Mouse (Mus musculus): ENCODE measurements around the gene Lrrc4. TPM values are rescaled to one million over a fixed set of nuclear protein-coding genes. Genes with fewer than 3 reads are reported as not detected.

The Lrrc4 gene
- polyA plus RNA-seq, 1 experiment from 2014 or later: 0.16 TPM

DNA sequence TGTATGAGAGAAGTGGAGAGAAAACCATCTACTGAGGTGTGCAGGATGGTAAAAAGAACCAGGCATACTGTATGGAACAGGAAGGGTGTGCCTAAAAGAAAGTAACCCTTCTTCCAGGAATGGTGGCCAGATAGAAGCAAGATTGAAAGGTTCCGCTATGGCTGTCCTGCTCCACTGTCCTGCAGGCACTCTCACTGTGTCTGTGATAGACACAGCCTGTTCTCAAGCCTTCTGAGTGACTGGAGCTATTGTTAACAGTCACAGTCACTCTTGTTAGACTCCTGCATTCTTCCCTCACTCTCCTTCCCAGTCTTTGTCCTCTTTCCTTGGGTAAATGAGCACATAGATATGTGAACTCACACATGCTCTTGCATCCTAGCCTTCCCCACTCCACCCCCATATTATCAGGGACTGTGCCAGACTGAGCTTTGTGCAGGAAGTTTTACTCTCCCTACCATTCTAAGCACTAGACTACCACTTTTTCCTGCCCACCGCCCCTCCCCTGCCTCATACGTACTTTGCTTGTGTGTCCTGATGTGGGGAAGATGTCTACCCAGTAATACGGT is 48.4 kb downstream of the Lrrc4 start:
- Histone ChIP-seq H3K36me3 (no peaks in the 10 kb centered on the region), H3K27ac (no peak overlapping the region), H3K9me3 (replicated peaks) (no peaks in the 10 kb centered on the region), H3K4me1 (no peaks in the 10 kb centered on the region), H3K27me3 (ENCODE audit: low read depth, poor library complexity, severe bottlenecking) (no peaks in the 10 kb centered on the region), H3K4me3 (no peak overlapping the region)
- WGBS: 91% methylated on average over 4 of the region's 4 CpGs
- DNase-seq (ENCODE audit: low spot score): no peak

DNA sequence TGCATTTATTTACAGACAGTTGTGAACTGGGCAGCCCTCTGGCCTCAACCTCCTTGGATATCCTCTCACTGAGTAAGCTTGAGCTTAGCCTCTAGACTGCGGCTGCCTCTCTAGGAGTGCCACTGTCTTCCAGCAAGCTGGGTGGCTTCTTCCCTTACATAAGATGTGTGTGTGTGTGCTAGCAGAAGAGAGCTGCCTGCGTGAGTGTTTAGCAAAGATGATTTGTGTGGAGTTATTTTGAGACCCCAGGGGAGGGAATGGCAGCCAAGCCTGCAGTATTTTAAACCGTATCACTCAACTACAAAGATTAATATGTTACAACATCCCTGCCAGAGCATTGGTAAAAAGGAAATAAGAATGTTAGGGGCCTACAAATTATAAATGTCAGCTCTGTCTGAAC is 49.9 kb downstream of the Lrrc4 start:
- WGBS: 87% methylated on average over 3 of the region's 3 CpGs

DNA sequence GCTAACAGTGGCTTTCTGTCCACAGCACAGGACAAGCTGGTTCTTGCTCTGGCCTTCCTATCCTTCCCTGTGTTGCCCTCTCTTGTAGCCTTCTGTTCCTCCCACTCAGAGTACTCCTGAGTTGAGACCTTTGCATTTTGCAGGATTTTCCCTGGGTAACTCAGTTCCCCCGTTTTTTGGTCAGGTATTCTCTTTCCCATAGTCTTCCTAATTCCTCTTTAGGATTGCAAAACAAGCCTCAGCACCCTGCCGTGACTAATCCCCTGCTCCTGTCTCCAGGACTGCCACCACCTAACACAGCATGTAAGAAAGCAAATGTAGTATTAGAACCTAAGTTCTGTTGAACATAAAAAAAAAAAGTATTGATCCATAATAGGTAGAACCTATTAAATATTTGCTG is 60.2 kb downstream of the Lrrc4 start:
- no peak overlapping the region for H3K4me3 ChIP-seq
- no peaks in the 10 kb centered on the region for H3K27me3 ChIP-seq (ENCODE audit: low read depth, poor library complexity, severe bottlenecking)
- 48% methylated on average over 2 of the region's 2 CpGs for WGBS
- no peaks in the 10 kb centered on the region for H3K4me1 ChIP-seq
- DNase-seq (ENCODE audit: low spot score): no peak
- H3K27ac ChIP-seq: no peak overlapping the region
- H3K9me3 ChIP-seq (replicated peaks): no peaks in the 10 kb centered on the region
- peaks cover 24% of the 10 kb centered on the region for H3K36me3 ChIP-seq

More for the DNA sequence above, 49.9 kb downstream of the Lrrc4 start:
- H3K27me3 ChIP-seq (ENCODE audit: low read depth, poor library complexity, severe bottlenecking): no peaks in the 10 kb centered on the region
- H3K9me3 ChIP-seq (replicated peaks): no peaks in the 10 kb centered on the region
- H3K4me1 ChIP-seq: no peaks in the 10 kb centered on the region
- DNase-seq (ENCODE audit: low spot score): no peak
- H3K4me3 ChIP-seq: no peak overlapping the region
- H3K27ac ChIP-seq: no peak overlapping the region
- no peaks in the 10 kb centered on the region for H3K36me3 ChIP-seq

DNA sequence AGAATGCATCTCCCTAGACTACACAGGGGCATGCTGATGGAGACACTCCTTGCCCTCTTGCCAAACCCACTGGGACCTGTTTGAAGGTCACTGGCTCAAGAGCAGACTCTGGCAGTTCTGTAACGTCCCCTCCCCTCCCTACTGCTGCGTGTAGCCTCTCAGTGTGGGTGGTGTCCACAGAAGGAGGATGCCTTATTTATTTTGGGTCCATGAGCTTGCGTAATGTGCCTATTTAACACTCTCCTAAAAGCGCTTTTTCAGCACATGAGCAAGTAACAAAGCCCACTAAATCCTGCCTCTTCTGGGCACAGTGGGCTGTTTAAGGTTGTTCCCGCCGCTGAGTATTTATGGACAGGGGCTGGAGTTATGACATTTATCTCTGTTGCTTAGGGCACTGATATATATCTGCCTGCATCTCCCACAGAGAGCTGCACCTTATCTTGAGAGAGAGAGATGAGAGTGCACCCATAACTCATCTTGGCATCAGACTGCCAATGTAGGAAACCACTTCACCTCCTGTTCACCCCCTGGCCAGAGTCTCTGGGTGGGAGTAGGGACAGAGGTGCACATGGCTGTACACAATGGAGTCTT is 63.6 kb downstream of the Lrrc4 start:
- H3K27me3 ChIP-seq (ENCODE audit: low read depth, poor library complexity, severe bottlenecking): no peaks in the 10 kb centered on the region
- H3K36me3 ChIP-seq: peaks cover 18% of the 10 kb centered on the region
- no peak for DNase-seq (ENCODE audit: low spot score)
- WGBS: 93% methylated on average over 6 of the region's 6 CpGs
- no peak overlapping the region for H3K4me3 ChIP-seq
- no peaks in the 10 kb centered on the region for H3K9me3 ChIP-seq (replicated peaks)
- H3K27ac ChIP-seq: no peak overlapping the region
- H3K4me1 ChIP-seq: no peaks in the 10 kb centered on the region

DNA sequence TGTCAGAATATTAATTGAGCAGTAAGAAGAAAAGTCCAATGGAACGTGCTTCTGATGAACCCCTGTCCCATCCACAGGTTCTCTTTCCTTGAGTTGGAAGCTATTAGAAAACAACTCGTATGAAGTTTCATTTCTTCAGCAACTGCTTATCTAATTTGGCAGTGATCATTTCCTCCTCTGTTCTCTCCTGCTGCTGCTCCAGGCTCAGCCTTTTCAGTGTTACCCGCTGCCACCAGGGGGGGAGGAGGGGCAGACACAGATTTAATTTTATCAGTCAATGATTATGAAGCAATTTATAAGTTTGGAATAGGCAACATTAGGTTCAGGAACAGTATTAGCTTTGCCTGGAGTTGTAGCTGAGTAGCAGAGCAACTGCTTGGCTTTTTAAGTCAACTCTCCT is 64.9 kb downstream of the Lrrc4 start:
- Histone ChIP-seq H3K27ac (no peak overlapping the region), H3K4me1 (peaks cover 11% of the 10 kb centered on the region), H3K36me3 (peaks cover 18% of the 10 kb centered on the region), H3K9me3 (replicated peaks) (no peaks in the 10 kb centered on the region), H3K4me3 (no peak overlapping the region), H3K27me3 (ENCODE audit: low read depth, poor library complexity, severe bottlenecking) (no peaks in the 10 kb centered on the region)
- WGBS: 91% methylated on average over 3 of the region's 3 CpGs
- DNase-seq (ENCODE audit: low spot score): no peak

DNA sequence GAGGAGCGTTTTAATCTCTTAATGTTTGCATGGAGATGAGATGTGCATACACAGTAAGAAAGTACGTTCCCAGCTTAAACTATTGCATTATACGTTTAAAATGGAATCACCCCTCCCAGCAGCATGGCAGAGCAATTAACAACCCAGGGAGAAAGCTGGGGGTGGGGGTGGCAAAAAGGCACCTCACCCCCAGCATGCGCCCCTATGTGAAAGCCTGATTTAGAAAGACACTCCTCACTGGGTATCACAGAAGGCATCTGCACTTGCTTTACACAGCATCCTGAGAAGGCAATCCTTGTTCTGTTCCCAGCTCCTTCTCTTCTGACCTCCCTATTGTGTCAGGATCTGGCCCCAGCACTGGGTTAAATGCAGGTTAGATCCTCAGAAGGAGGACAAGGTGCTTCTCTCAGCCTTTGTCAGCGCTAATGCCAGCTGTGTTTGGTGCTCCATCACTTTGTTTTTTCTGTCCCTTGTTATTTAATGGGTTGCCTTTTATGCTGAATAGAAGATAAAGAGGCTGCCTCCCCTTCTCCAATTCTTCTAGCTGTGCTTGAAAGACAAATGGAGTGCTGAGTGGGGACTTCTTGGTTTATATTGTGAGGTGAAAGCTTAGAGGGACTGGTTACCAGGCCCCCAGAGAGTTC is 69.3 kb downstream of the Lrrc4 start:
- Histone ChIP-seq H3K4me3 (no peak overlapping the region), H3K36me3 (no peaks in the 10 kb centered on the region), H3K9me3 (replicated peaks) (no peaks in the 10 kb centered on the region), H3K4me1 (peaks cover 29% of the 10 kb centered on the region), H3K27ac (no peak overlapping the region), H3K27me3 (ENCODE audit: low read depth, poor library complexity, severe bottlenecking) (no peaks in the 10 kb centered on the region)
- WGBS: 29% methylated on average over 5 of the region's 5 CpGs
- DNase-seq (ENCODE audit: low spot score): no peak

DNA sequence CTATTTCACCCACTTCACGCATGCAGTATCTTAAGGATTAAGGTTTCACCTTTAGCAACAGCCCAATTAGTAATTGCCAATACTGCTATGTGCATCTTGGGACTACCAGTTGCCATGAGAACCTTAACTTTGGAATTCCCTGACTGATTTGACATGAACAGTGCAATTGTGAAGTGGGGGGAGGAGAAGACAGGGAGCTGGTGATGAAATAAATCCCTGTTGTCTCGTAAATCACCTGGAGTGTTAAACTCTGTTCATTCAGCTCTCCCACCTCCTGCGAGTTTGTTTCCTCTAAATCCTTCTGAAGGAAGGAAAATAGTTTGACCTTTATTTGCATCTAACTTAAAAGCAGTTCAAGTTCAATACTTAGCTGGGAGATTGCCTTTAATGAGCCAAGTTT is 69.8 kb downstream of the Lrrc4 start:
- no peaks in the 10 kb centered on the region for H3K36me3 ChIP-seq
- no peak for DNase-seq (ENCODE audit: low spot score)
- 44% methylated on average over 3 of the region's 3 CpGs for WGBS
- no peak overlapping the region for H3K4me3 ChIP-seq
- peaks cover 29% of the 10 kb centered on the region for H3K4me1 ChIP-seq
- no peaks in the 10 kb centered on the region for H3K9me3 ChIP-seq (replicated peaks)
- H3K27ac ChIP-seq: no peak overlapping the region
- H3K27me3 ChIP-seq (ENCODE audit: low read depth, poor library complexity, severe bottlenecking): no peaks in the 10 kb centered on the region

DNA sequence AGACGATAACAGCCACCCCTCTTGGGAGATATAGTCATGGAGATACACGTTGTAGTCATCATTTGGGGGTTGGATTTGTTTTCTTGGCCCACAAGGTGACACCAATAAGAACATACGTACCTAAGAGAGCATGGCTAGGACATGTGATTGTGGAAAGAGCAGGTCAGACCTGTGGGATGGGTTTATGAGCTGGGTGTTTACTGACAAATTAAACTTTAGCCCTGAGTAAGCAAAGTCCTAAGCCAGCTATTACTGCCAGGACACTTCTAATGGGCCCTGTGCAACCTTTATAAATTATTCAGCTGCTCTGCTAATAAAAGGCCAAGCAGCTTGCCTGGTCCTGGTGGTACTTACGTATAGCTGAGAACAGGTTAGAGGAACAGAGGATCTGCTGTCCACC is 73.3 kb downstream of the Lrrc4 start:
- 82% methylated on average over 4 of the region's 4 CpGs for WGBS
- no peak overlapping the region for H3K27ac ChIP-seq
- no peaks in the 10 kb centered on the region for H3K27me3 ChIP-seq (ENCODE audit: low read depth, poor library complexity, severe bottlenecking)
- no peaks in the 10 kb centered on the region for H3K36me3 ChIP-seq
- no peak for DNase-seq (ENCODE audit: low spot score)
- H3K9me3 ChIP-seq (replicated peaks): no peaks in the 10 kb centered on the region
- H3K4me1 ChIP-seq: peaks cover 29% of the 10 kb centered on the region
- H3K4me3 ChIP-seq: no peak overlapping the region

DNA sequence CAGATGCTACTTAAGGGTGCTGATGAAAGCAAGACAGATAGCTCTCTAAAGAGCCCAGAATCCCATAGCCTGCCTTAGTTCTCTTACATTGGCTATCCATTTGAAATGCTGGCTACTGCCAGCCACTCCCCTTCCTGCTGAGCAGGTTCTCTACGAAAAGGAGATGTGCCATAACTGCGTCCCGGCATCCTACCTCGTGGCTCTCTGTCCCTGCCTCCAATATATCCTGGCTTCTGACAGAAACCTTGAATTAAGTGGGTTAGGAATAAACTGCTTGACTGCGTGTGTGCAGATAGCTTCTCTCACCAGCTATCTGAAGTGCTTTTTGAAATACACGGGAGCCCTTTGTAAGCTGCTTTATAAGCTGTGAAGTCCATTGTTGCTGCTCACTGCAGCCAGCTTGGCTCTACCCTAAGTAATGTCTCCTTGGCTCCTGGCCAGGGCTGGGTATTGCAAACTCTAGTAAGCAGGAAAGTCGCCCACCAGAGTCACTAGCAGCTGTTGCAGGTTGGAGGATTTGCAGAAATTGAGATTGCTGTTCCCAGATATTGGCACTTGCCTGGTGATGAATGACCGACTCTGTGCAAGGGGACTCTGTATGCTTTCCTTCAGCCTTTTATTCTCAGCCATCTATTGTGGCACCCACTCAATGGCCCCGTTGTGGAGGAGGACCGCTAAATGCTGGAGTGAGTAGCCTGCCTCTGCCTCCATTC is 75.1 kb downstream of the Lrrc4 start:
- Histone ChIP-seq H3K9me3 (replicated peaks) (no peaks in the 10 kb centered on the region), H3K27ac (no peak overlapping the region), H3K27me3 (ENCODE audit: low read depth, poor library complexity, severe bottlenecking) (no peaks in the 10 kb centered on the region), H3K4me1 (peaks cover 16% of the 10 kb centered on the region), H3K4me3 (no peak overlapping the region), H3K36me3 (no peaks in the 10 kb centered on the region)
- no peak for DNase-seq (ENCODE audit: low spot score)
- 91% methylated on average over 10 of the region's 10 CpGs for WGBS

DNA sequence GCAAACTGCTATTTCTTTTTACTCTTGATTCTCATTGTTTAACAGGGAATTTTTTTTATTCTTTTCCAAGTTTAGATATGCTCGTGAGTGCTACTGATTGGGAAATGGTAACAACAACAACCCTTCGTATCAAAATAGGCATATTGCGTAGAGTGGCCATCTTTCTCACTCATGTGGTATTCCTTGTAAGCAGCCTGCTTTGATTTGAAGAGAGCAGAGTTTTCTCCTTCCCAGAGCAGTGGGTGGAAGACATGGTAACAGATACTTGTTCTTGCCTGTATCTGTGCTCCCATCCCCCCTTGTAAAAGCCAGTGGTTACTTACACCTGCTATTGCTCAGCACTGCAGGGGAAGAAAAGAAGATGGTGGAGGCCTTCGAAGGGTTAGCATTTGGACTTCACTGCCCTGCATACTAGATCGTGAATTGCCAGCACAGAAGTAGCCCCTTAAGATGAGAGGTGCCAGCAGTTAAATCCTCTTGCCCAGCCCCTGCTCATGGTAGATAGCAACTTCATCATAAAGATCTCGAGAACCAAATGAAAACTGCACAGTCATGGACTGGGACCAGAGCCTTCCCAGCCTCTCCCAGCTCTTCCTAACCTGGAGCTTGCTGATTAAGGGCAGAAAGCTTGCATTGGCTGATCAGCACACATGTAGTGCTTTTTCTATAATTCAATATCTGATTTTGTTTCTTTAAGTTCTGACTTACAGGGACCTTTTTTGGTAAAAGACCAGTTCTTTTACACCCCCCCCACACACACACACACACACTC is 77.2 kb downstream of the Lrrc4 start:
- 0 out of 2 replicates have a peak, but pooled peaks cover 2% of the 10 kb centered on the region for H3K36me3 ChIP-seq
- H3K9me3 ChIP-seq (replicated peaks): no peaks in the 10 kb centered on the region
- no peak overlapping the region for H3K27ac ChIP-seq
- WGBS: 91% methylated on average over 6 of the region's 6 CpGs
- no peak for DNase-seq (ENCODE audit: low spot score)
- H3K4me3 ChIP-seq: no peak overlapping the region
- H3K4me1 ChIP-seq: peaks cover 6% of the 10 kb centered on the region
- H3K27me3 ChIP-seq (ENCODE audit: low read depth, poor library complexity, severe bottlenecking): no peaks in the 10 kb centered on the region

DNA sequence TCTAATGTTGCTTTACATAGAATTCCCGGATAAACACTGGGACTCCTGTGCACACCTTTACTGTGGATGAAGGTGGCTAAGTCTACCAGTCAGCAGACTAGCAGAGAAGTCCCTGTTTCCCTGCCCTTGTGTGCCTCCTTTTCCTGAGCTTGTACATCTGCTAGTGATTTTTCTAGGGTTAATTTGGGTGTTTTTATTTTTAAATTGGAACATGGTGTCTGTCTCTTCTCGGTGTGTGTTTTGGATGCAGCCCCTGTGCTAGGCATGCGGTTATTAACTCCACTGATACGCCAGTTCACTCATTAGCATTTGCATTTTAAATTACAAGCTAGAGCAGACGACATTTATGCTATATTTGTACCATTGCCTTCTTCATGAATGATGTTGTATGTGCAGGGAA is 77.9 kb downstream of the Lrrc4 start:
- H3K27me3 ChIP-seq (ENCODE audit: low read depth, poor library complexity, severe bottlenecking): no peaks in the 10 kb centered on the region
- DNase-seq (ENCODE audit: low spot score): no peak
- no peak overlapping the region for H3K27ac ChIP-seq
- 84% methylated on average over 5 of the region's 5 CpGs for WGBS
- H3K36me3 ChIP-seq: 0 out of 2 replicates have a peak, but pooled peaks cover 2% of the 10 kb centered on the region
- no peaks in the 10 kb centered on the region for H3K9me3 ChIP-seq (replicated peaks)
- peaks cover 6% of the 10 kb centered on the region for H3K4me1 ChIP-seq
- H3K4me3 ChIP-seq: no peak overlapping the region

DNA sequence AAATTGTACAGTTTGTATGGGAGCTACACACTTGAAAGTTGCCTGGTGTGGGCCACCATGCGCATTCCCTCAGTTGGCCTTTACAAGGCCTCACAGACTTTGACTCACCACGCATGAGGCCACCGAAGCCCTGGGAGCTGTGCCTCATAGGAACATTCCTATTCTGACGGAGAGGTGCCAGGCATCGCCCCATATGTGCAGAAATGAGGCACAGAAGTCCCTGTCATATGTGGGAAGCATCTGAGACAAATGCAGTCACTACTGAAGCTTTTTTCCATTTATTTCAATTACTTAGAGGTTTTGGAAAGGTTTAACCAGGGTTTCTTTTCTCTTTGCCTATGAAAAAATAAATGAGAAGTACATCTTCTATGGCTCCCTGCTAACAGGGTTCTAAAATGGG is 78.3 kb downstream of the Lrrc4 start:
- Histone ChIP-seq H3K4me3 (no peak overlapping the region), H3K27me3 (ENCODE audit: low read depth, poor library complexity, severe bottlenecking) (no peaks in the 10 kb centered on the region), H3K27ac (no peak overlapping the region), H3K36me3 (peaks cover 2% of the 10 kb centered on the region; the same call in 1 of the 2 replicates), H3K9me3 (replicated peaks) (no peaks in the 10 kb centered on the region), H3K4me1 (peaks cover 5% of the 10 kb centered on the region; the same call in 1 of the 2 replicates)
- 91% methylated on average over 5 of the region's 5 CpGs for WGBS
- DNase-seq (ENCODE audit: low spot score): no peak
